Mouse (Mus musculus) ES-Bruce4 (cell line): ENCODE results near the gene Ap2b1.

Experiments used
- CTCF ChIP-seq: IDR thresholded peaks from one replicate; pipeline ENCODE4 v1.8.1; 2011; ENCODE audit warnings: low read depth, low read length
- EP300 ChIP-seq: IDR thresholded peaks from 2 replicates; pipeline ENCODE4 v1.6.1; 2011; ENCODE audit warnings: low read depth, low read length; ENCODE audit not compliant: insufficient read depth
- POLR2A ChIP-seq: IDR thresholded peaks from one replicate; pipeline ENCODE4 v1.8.1; 2011; ENCODE audit warnings: low read length; ENCODE audit not compliant: insufficient read depth

DNA sequence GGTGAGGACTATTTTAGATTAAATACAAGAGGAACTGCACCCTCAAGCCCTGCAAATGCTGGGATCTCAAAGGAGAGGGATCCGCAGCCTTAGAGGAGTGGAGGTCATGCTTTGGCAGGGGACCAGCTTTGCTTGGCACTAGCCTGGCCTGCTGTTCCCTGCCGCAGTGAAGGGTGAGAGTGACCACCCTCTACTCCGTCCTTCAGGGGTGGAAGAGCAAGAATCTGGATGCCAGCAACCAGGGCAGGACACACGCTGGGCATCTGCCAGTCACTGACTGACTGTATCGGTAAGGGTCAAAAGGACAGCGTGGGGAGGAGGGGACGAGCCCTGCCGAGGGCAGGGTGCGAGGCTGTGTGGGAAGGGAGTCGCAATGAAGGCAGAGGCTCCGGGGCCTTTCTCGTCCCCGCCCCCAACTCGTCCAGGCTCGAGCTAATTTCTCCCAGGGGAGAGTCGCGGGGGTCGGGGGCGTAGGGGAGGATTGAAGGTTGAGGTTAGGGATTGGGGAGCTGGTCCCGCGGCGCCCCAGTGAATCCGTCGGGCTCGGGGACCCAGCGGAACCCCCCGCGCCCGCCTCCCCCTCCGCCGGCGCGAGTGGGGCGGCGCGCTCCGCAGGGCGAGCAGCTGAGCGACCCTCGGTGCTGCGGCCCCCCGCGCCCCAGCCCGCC is 110.4 kb downstream of the Ap2b1 start, which contains the start of gene Rasl10b:
- TF ChIP-seq CTCF (no peak), POLR2A (no peak), EP300 (0 out of 2 replicates have a peak, but pooled peaks have one; percentile 26)
